Mouse (Mus musculus) limb, embryonic 14.5 days (tissue): ENCODE measurements around the gene Sdad1. TPM values are rescaled to one million over a fixed set of nuclear protein-coding genes. Genes with fewer than 3 reads are reported as not detected.

ENCODE experiments used
- ATAC-seq: fragments of 200-750 bp; cut with Nextera tagmentation; 2 replicates; pipeline ENCODE4 v1.8.0; 2017; ENCODE audit warnings: low read depth, moderate number of reproducible peaks, moderate TSS enrichment; ENCODE audit not compliant: low FRiP score
- DNase-seq: peaks from one replicate; pipeline ENCODE4 v3.0.0-alpha.2; 2015; ENCODE audit warnings: low spot score
- H3K27ac ChIP-seq: fragments of 300-500 bp; sonication (generic); replicated peaks from 2 replicates; pipeline ENCODE4 v1.5.1; 2014; ENCODE audit warnings: low read depth, mild to moderate bottlenecking, low read length, moderate library complexity, mixed read lengths
- H3K27me3 ChIP-seq: fragments of 300-500 bp; sonication (generic); 2 replicates; pipeline ENCODE4 v1.6.1; 2014; ENCODE audit warnings: low read length, mixed read lengths; ENCODE audit not compliant: control insufficient read depth, insufficient read depth
- H3K36me3 ChIP-seq: fragments of 300-500 bp; sonication (generic); 2 replicates; pipeline ENCODE4 v1.6.1; 2014; ENCODE audit warnings: mild to moderate bottlenecking, low read length, moderate library complexity, mixed read lengths; ENCODE audit not compliant: control insufficient read depth, insufficient read depth
- H3K4me1 ChIP-seq: fragments of 300-500 bp; sonication (generic); 2 replicates; pipeline ENCODE4 v1.6.1; 2014; ENCODE audit warnings: antibody characterized with exemption, low read length, mixed read lengths; ENCODE audit not compliant: control insufficient read depth, insufficient read depth
- H3K4me2 ChIP-seq: fragments of 300-500 bp; sonication (generic); replicated peaks from 2 replicates; pipeline ENCODE4 v1.6.1; 2014; ENCODE audit warnings: low read depth, mild to moderate bottlenecking, low read length, moderate library complexity; ENCODE audit not compliant: severe bottlenecking
- H3K4me3 ChIP-seq: fragments of 300-500 bp; sonication (generic); replicated peaks from 2 replicates; pipeline ENCODE4 v1.5.1; 2014; ENCODE audit warnings: low read length
- H3K9ac ChIP-seq: fragments of 300-500 bp; sonication (generic); 2 replicates; pipeline ENCODE4 v1.6.1; 2014; ENCODE audit warnings: mild to moderate bottlenecking, low read depth, low read length, moderate library complexity; ENCODE audit not compliant: severe bottlenecking
- H3K9me3 ChIP-seq: fragments of 300-500 bp; sonication (generic); 2 replicates; pipeline ENCODE4 v1.6.1; 2016; ENCODE audit warnings: low read length; ENCODE audit not compliant: control insufficient read depth
- POLR2A ChIP-seq: fragments of 200-500 bp; IDR thresholded peaks from 2 replicates; pipeline ENCODE4 v1.8.0; 2012; ENCODE audit warnings: inconsistent platforms, mild to moderate bottlenecking, moderate library complexity, borderline replicate concordance; ENCODE audit not compliant: insufficient read depth, insufficient read length; ENCODE audit errors: extremely low read depth
- WGBS: fragments of 180-500 bp; shearing (Covaris S2); extraction: QIAGEN DNeasy Blood & Tissue Kit; methylation state at CpG from one replicate; pipeline ENCODE4 v1.1.7; 2014; 5-methylcytosine and 5-hydroxymethylcytosine counted together
- polyA plus RNA-seq, 2 experiments: library from polyadenylated mRNA; depleted of rRNA in 1 of 2; stranded (reverse) in 1 of 2; unstranded in 1 of 2; fragments of >200 nt; fragmentation: Nextera tagmentation in 1 of 2; extraction: Ambion mirVana in 1 of 2; gene quantifications; 2 replicates each; pipeline versions ENCODE4 v1.2.1 to v1.2.3; 2012 to 2014

Gene Sdad1
- polyA plus RNA-seq, 2 experiments: 27.6 to 40.3 TPM

DNA sequence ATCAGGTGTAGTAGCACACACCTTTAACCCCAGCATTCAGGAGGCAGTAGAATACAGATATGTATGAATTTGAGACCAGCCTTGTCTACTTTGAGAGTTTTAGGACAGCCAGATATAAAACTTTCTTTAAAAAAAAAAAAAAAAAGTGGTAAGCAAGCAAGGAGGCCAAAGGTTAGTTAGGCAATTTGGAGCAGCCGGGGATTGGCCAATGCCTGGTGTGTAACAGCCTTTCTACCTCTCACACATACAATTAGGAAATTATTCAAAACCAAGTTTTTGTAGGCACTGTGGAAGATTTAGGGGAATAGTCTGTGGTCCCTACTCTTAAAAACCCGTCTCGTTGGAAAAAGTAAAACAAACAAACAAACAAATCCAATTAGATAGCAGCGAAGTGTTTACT, 12.3 kb upstream of the Sdad1 start:
- H3K9ac ChIP-seq: no peak overlapping the region
- no peaks in the 10 kb centered on the region for H3K27me3 ChIP-seq
- no peaks in the 10 kb centered on the region for H3K4me1 ChIP-seq
- 77% methylated on average over 4 of the region's 4 CpGs for WGBS
- TF ChIP-seq POLR2A: no peak
- H3K4me3 ChIP-seq: no peak overlapping the region
- no peak overlapping the region for H3K27ac ChIP-seq
- no peak overlapping the region for H3K4me2 ChIP-seq
- ATAC-seq (no peak), DNase-seq (no peak)
- no peaks in the 10 kb centered on the region for H3K9me3 ChIP-seq
- no peaks in the 10 kb centered on the region for H3K36me3 ChIP-seq

DNA sequence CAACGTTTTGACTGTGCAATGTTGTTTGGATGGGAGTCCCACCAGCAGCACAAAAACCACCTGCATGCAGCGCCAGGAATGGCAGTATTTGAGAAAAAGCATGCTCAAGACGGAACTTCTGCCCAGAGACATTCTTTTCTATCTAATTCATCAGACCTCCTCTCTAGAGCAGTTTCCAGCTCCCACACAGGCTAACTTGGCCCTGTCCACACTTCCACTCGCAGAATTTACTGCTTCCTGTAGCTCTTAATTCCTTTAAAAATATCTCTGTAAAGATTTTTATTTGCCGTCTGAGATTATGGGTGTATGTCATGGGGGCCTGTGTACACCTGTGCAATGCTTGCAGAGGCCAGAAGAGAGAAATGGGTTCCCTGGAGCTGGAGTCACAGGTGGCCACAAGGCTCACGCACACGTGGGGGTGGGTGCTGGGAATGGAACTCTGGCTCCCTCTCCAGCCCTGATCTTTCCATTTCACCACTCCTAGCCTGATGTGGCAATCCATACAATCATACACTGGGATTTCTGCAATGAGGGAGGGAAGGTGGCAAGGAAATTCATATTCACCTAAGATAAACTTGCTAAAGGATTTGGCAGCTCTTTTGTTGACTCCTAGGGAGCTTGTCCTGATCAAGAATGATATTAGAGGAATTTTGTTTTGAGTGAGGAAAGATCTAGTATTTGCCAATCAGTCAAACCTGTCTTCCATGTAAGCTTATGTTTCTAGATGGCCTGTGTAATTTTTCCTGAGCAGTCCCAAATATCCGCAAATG, 11.5 kb upstream of the Sdad1 start:
- Histone ChIP-seq H3K27me3 (no peaks in the 10 kb centered on the region), H3K4me2 (no peak overlapping the region), H3K4me3 (no peak overlapping the region), H3K9ac (no peak overlapping the region), H3K36me3 (no peaks in the 10 kb centered on the region), H3K9me3 (no peaks in the 10 kb centered on the region), H3K4me1 (no peaks in the 10 kb centered on the region), H3K27ac (no peak overlapping the region)
- WGBS: 42% methylated on average over 8 of the region's 8 CpGs
- TF ChIP-seq POLR2A: no peak
- DNase-seq: peak; percentile 14
- 0 out of 2 replicates have a peak, but pooled peaks have one; percentile 19 for ATAC-seq

DNA sequence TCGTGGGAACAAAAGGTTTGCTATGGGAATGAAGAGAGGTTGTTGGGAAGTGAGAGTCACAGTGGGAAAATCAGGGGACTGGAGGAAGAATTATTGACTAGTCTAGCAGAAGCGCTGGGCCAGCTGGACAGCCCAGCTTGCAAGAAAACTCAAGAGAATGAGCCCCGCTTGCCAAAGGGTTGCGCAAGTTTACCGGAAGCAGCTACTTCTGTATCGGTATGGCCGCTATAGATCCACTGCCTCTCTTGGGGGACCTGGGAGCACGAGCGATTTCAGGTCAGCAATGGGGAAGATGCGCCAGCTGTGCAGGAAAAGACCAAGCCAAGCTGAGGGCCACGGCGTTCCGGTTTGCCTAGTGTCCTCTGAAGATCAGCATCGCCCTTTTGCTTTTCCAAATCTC, 8.3 kb upstream of the Sdad1 start:
- Histone ChIP-seq H3K4me2 (no peak overlapping the region), H3K27ac (no peak overlapping the region), H3K9ac (no peak overlapping the region), H3K27me3 (no peaks in the 10 kb centered on the region), H3K9me3 (no peaks in the 10 kb centered on the region), H3K36me3 (no peaks in the 10 kb centered on the region), H3K4me1 (no peaks in the 10 kb centered on the region), H3K4me3 (no peak overlapping the region)
- no peak for ATAC-seq
- 88% methylated on average over 14 of the region's 14 CpGs for WGBS
- TF ChIP-seq POLR2A: no peak
- DNase-seq: no peak

DNA sequence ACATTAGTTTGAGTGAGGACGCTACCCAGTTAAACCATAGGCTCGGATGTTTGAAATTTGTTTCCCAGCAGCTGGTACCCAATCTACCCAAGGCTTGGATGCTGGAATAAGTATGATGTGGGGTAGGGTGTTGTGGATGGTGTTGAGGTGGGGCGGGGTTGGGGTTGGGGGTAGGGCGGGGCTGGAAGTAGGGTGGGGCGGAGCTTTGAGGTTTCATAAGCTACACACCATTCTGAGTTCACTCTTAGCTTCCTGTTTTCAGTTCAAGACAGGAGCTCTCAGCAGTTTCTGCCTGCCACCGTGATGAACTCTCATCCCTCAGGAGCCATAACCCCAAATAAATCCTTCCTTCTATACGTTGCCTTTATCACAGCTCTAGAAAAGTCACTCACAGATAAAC, 7.8 kb upstream of the Sdad1 start:
- 83% methylated on average over 7 of the region's 7 CpGs for WGBS
- no peak for ATAC-seq

DNA sequence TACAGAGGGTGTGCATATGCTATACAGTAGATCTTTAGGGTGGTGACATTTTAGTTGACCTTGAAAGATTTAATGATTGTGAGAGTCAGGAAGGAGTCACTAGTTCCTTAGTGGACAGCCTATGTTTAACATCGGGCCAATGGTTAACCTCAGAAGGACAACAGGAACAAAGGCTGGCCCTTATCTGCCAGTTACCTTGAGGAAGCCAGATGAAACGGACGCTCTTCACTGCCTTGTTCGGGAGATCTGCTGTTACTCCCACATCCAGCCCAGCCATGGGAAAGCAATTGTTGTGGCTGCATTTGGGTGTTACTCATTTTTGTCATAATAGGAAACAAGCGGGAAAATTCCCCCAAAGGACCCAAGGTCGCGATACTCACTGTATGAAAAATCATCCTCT, 3.5 kb upstream of the Sdad1 start:
- H3K27me3 ChIP-seq: no peaks in the 10 kb centered on the region
- H3K36me3 ChIP-seq: no peaks in the 10 kb centered on the region
- H3K9me3 ChIP-seq: no peaks in the 10 kb centered on the region
- H3K4me2 ChIP-seq: no peak overlapping the region
- no peak for TF ChIP-seq POLR2A
- H3K9ac ChIP-seq: no peak overlapping the region
- H3K4me3 ChIP-seq: no peak overlapping the region
- no peak for ATAC-seq
- no peak overlapping the region for H3K27ac ChIP-seq
- DNase-seq: no peak
- 73% methylated on average over 7 of the region's 7 CpGs for WGBS
- H3K4me1 ChIP-seq: peaks cover 1% of the 10 kb centered on the region

More for the DNA sequence above, 7.8 kb upstream of the Sdad1 start:
- no peak for DNase-seq
- Histone ChIP-seq H3K9me3 (no peaks in the 10 kb centered on the region), H3K27me3 (no peaks in the 10 kb centered on the region), H3K36me3 (no peaks in the 10 kb centered on the region), H3K4me1 (no peaks in the 10 kb centered on the region), H3K9ac (no peak overlapping the region), H3K4me3 (no peak overlapping the region), H3K4me2 (no peak overlapping the region), H3K27ac (no peak overlapping the region)
- no peak for TF ChIP-seq POLR2A
